Mouse (Mus musculus) kidney, embryonic 14.5 days (tissue): ENCODE data around the gene Nipsnap3a. TPM values are rescaled to one million over a fixed set of nuclear protein-coding genes. Genes with fewer than 3 reads are reported as not detected.

Source experiments
- ATAC-seq: fragments of 200-750 bp; cut with Nextera tagmentation; 2 replicates; pipeline ENCODE4 v1.8.0; 2017; ENCODE audit warnings: moderate number of reproducible peaks, mild to moderate bottlenecking, moderate TSS enrichment, moderate library complexity; ENCODE audit not compliant: low FRiP score, low TSS enrichment
- H3K27ac ChIP-seq: fragments of 300-500 bp; sonication (generic); 2 replicates; pipeline ENCODE4 v1.5.1; 2014; ENCODE audit warnings: low read depth, mild to moderate bottlenecking, low read length, moderate library complexity, mixed read lengths
- H3K27me3 ChIP-seq: fragments of 300-500 bp; sonication (generic); 2 replicates; pipeline ENCODE4 v1.6.1; 2014; ENCODE audit warnings: mild to moderate bottlenecking, low read length; ENCODE audit not compliant: control insufficient read depth, insufficient read depth
- H3K36me3 ChIP-seq: fragments of 300-500 bp; sonication (generic); 2 replicates; pipeline ENCODE4 v1.6.1; 2014; ENCODE audit warnings: low read length, mixed read lengths; ENCODE audit not compliant: control insufficient read depth, insufficient read depth
- H3K4me1 ChIP-seq: fragments of 300-500 bp; sonication (generic); 2 replicates; pipeline ENCODE4 v1.6.1; 2014; ENCODE audit warnings: low read length, mixed read lengths; ENCODE audit not compliant: control insufficient read depth, insufficient read depth
- H3K4me2 ChIP-seq: fragments of 300-500 bp; sonication (generic); replicated peaks from 2 replicates; pipeline ENCODE4 v1.6.1; 2014; ENCODE audit warnings: low read depth, mild to moderate bottlenecking, low read length
- H3K4me3 ChIP-seq: fragments of 300-500 bp; sonication (generic); 2 replicates; pipeline ENCODE4 v1.5.1; 2014; ENCODE audit warnings: mild to moderate bottlenecking, low read length
- H3K9ac ChIP-seq: fragments of 300-500 bp; sonication (generic); 2 replicates; pipeline ENCODE4 v1.6.1; 2014; ENCODE audit warnings: low read depth, mild to moderate bottlenecking, low read length, moderate library complexity
- H3K9me3 ChIP-seq: fragments of 300-500 bp; sonication (generic); 2 replicates; pipeline ENCODE4 v1.6.1; 2016; ENCODE audit warnings: low read length; ENCODE audit not compliant: control insufficient read depth
- WGBS: fragments of 180-500 bp; shearing (Covaris S2); extraction: QIAGEN DNeasy Blood & Tissue Kit; methylation state at CpG from one replicate; pipeline ENCODE4 v1.1.7; 2014; 5-methylcytosine and 5-hydroxymethylcytosine counted together
- polyA plus RNA-seq: library from polyadenylated mRNA; unstranded; fragments of >200 nt; fragmentation: Nextera tagmentation; extraction: Ambion mirVana; gene quantifications from 2 replicates; pipeline ENCODE4 v1.2.1, GENCODE M21; 2014

Gene Nipsnap3a
- 0.17 TPM in 1 of 2 replicates, not detected in the other for polyA plus RNA-seq

DNA sequence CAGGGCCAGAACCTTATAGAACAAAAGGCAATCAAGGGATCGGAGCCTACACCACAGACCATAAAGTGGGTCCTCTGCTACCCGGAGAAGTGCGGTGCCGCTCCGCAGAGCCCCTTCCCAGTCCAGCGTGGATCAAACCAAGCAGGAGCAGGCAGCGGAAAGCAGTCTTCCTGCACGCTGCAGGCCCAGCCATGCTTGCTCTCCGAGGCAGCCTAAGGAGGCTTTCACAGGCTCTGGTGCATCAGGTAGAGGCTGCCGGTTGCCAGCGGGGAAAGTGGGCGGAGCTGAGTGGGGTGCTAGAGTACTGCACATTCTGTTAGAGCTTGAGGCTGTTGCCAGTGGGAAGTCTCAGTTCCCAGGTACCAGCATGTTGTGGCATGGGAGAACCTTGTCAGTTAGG is at the start of gene Nipsnap3a:
Gene Nipsnap3a (plus strand): TSS at position 25 of the 400 bp plus-strand sequence.
- Histone ChIP-seq H3K4me1 (no peaks in the 10 kb centered on the region), H3K4me2 (peak within 1 kb of the TSS; percentile 41), H3K9me3 (no peaks in the 10 kb centered on the region; the same call in 1 of the 2 replicates), H3K27me3 (no peaks in the 10 kb centered on the region), H3K4me3 (peak within 1 kb of the TSS; percentile 11; the same call in 1 of the 2 replicates), H3K36me3 (no peaks in the 10 kb centered on the region), H3K9ac (no peak within 1 kb of the TSS), H3K27ac (no peak within 1 kb of the TSS)
- WGBS = 17% methylated on average over 12 of the region's 12 CpGs
- peak; percentile 90 for ATAC-seq

DNA sequence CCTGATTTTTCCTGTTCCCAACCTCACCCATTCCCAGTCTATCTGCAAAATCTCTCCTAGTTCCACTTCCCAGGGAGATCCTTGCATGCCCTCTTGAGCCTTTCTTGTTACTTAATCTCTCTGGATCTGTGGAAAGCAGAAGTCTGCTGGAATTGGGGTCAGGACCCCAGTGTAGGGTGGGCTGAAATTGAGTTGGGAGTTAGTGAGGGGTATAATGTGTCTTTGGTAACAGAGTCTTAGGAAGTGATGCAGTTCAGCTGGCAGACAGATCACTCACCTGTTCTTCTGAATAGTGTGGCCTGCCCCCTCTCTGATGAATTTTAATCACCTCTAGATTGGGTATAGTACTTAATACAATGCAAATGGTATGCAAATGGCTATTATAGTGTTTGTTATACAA is 42.4 kb upstream of the Nipsnap3a start:
- H3K4me3 ChIP-seq = no peak overlapping the region
- no peak overlapping the region for H3K9ac ChIP-seq
- H3K4me1 ChIP-seq = 0 out of 2 replicates have a peak, but pooled peaks cover 5% of the 10 kb centered on the region
- no peak overlapping the region for H3K27ac ChIP-seq
- ATAC-seq = peak; percentile 95
- H3K36me3 ChIP-seq = no peaks in the 10 kb centered on the region
- H3K4me2 ChIP-seq = no peak overlapping the region
- H3K27me3 ChIP-seq = no peaks in the 10 kb centered on the region
- no peaks in the 10 kb centered on the region for H3K9me3 ChIP-seq

DNA sequence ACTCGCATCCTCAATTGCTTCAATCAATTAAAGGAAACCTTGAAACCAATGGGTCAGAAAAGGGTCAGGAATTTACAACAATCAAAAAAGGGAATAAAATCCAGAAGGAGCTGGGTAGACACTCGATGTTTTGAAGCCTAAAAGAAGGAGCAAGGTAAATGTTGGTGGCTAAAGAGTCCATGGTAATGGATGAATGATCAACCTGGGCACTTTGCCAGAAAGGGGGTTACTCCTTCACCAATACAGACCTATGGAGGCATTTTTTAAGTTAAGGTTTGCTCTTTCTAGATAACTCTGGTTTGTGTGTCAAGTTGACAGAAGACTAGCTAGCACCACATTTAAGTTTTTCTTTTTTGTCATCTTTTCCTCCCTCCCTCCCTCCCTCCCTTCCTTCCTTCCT is 40.1 kb upstream of the Nipsnap3a start:
- Histone ChIP-seq H3K9me3 (no peaks in the 10 kb centered on the region), H3K4me1 (0 out of 2 replicates have a peak, but pooled peaks cover 5% of the 10 kb centered on the region), H3K9ac (no peak overlapping the region), H3K27ac (no peak overlapping the region), H3K4me3 (no peak overlapping the region), H3K36me3 (no peaks in the 10 kb centered on the region), H3K27me3 (no peaks in the 10 kb centered on the region), H3K4me2 (no peak overlapping the region)
- 65% methylated on average over 2 of the region's 2 CpGs for WGBS
- peak; percentile 49; the same call in 1 of the 2 replicates for ATAC-seq

DNA sequence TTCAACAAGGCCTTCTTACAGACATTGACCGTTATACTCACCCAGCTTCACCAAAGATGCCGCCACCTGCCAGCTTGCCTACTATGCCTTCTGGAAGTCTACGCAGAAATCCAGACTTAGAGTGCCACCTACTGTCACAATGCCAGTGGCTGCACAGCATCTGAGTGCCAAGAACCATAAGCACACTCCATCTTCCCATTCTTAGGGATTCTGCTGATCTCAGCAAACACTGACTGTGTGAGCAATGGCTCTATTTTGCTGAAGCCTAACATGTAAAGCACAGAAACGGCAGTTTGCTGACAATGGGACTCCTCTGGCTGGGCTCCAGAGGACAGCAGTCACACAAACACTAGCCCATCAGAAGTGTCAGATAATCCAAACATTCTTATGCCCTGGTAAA is 30.4 kb upstream of the Nipsnap3a start:
- Histone ChIP-seq H3K27me3 (no peaks in the 10 kb centered on the region), H3K4me3 (no peak overlapping the region), H3K27ac (no peak overlapping the region), H3K9me3 (no peaks in the 10 kb centered on the region), H3K9ac (no peak overlapping the region), H3K4me2 (no peak overlapping the region), H3K36me3 (no peaks in the 10 kb centered on the region), H3K4me1 (no peaks in the 10 kb centered on the region)
- ATAC-seq = no peak; the same call in 1 of the 2 replicates
- 44% methylated on average over 4 of the region's 4 CpGs for WGBS

DNA sequence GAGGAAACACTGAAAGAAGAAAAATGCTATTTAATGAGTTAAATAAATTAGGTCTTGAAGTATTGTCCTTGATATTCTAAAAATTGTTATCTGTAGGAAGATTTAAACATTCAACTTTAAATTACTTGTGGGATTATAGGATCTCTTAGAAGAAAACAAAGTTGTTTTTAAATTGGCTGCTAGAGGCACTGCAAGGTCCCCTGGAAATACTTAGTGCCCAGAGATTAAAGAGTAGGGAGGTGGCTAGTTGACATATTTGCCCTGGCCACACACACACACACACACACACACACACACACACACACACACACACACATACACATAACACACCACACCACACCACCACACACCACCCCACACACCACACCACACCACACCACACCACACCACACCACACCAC is 24.8 kb upstream of the Nipsnap3a start, which contains the start of gene Olfr270:
Gene Olfr270 (plus strand): TSS at position 301 of the 400 bp plus-strand sequence.
- no peak for ATAC-seq
- Histone ChIP-seq H3K27me3 (no peaks in the 10 kb centered on the region), H3K9me3 (no peaks in the 10 kb centered on the region), H3K9ac (no peak within 1 kb of the TSS), H3K27ac (no peak within 1 kb of the TSS), H3K4me2 (no peak within 1 kb of the TSS), H3K36me3 (no peaks in the 10 kb centered on the region), H3K4me1 (no peaks in the 10 kb centered on the region), H3K4me3 (no peak within 1 kb of the TSS)

DNA sequence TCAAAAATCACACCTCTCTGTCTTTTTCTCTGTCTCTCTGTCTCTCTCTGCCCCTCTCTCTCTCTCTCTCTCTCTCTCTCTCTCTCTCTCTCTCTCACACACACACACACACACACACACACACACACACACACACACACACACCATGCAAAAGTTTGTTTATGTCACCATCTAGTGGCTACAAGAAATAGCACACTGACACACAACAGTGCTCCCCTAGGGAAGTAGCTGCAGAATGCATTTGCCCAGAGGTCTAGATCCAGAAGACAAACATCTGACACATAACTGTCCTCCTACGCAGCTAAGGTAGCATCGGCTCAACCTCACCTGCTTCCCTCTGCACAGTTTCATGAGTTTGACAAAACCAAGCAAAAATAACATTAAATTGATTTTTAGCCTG is 3.9 kb upstream of the Nipsnap3a start:
- H3K4me1 ChIP-seq = no peaks in the 10 kb centered on the region
- no peak overlapping the region for H3K27ac ChIP-seq
- H3K4me3 ChIP-seq = no peak overlapping the region
- peak; percentile 71; the same call in 1 of the 2 replicates for ATAC-seq
- 65% methylated on average over 2 of the region's 2 CpGs for WGBS
- H3K27me3 ChIP-seq = no peaks in the 10 kb centered on the region
- no peak overlapping the region for H3K4me2 ChIP-seq
- no peaks in the 10 kb centered on the region for H3K9me3 ChIP-seq
- no peaks in the 10 kb centered on the region for H3K36me3 ChIP-seq
- H3K9ac ChIP-seq = no peak overlapping the region

DNA sequence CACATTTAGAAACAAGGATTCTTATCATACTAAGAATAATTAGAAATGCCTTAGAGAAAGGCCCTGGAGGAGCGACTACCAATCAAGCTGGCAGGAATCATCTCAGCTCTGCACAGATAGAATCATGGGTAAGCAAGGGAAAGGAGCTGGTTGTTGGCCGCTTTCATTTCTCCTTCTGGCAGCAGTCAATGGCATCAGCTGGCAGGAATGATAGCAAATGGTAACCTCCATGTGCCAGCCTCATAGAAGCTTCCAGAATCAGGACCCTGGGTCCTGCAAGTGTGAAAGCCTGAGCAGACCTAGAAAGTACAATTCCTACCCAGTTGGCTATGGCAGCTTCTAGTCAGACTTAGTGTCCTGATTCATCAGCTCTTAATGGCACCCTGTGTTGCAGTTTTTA is 2.8 kb upstream of the Nipsnap3a start:
- no peak overlapping the region for H3K27ac ChIP-seq
- ATAC-seq = no peak
- no peak overlapping the region for H3K4me2 ChIP-seq
- WGBS = 92% methylated on average over 2 of the region's 2 CpGs
- H3K9me3 ChIP-seq = no peaks in the 10 kb centered on the region; the same call in 1 of the 2 replicates
- no peak overlapping the region for H3K4me3 ChIP-seq
- H3K4me1 ChIP-seq = no peaks in the 10 kb centered on the region
- H3K36me3 ChIP-seq = no peaks in the 10 kb centered on the region
- H3K9ac ChIP-seq = no peak overlapping the region
- H3K27me3 ChIP-seq = no peaks in the 10 kb centered on the region

DNA sequence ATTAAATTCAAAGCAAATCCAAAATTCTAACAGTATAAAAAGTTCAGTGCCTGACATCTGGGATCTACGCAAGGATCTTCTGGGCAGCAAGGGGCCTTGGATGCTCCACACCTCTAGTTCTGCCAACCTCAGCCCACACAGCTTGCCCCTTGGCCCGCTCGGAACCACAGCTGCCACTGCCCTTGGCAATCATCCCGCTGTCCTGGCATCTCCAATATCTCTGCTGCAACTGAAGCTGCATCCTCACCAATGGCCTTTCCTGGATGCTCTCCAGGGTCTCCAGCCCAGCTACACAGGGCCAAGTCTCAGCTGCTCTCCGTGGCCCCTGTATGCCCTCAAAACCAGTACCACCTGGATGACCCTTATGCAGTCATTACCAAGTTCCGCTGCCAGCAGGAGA is 10.4 kb downstream of the Nipsnap3a start:
- Histone ChIP-seq H3K9ac (no peak overlapping the region), H3K4me1 (no peaks in the 10 kb centered on the region), H3K4me3 (no peak overlapping the region), H3K9me3 (no peaks in the 10 kb centered on the region), H3K27ac (no peak overlapping the region), H3K36me3 (no peaks in the 10 kb centered on the region), H3K27me3 (no peaks in the 10 kb centered on the region), H3K4me2 (no peak overlapping the region)
- 96% methylated on average over 6 of the region's 6 CpGs for WGBS
- no peak for ATAC-seq

DNA sequence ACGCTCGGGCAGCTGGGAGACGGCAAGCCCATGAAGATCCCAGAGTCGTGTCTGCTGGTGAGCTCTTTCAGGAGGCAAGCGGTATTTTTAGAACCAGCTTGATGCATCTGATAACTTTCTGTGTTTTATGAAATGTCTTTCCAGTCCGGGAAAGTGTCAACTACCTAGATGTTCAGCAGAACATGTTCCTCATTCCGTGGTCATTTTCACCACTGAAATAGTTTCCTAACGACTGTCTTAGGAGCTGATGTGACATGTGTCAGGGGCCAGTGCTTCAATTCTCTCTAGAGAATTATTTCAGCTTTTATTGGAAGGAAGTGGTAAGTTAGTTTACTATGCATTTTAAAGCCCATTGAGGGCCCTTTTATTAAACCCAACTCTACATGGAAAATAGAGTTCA is 11.1 kb downstream of the Nipsnap3a start:
- no peaks in the 10 kb centered on the region for H3K4me1 ChIP-seq

More for the DNA sequence above, 11.1 kb downstream of the Nipsnap3a start:
- ATAC-seq = no peak
- Histone ChIP-seq H3K9me3 (no peaks in the 10 kb centered on the region), H3K9ac (no peak overlapping the region), H3K27me3 (no peaks in the 10 kb centered on the region), H3K4me2 (no peak overlapping the region), H3K4me3 (no peak overlapping the region), H3K27ac (no peak overlapping the region), H3K36me3 (no peaks in the 10 kb centered on the region)
- WGBS = 84% methylated on average over 8 of the region's 8 CpGs
